Mouse (Mus musculus): ENCODE results near the gene Vps53.

DNA sequence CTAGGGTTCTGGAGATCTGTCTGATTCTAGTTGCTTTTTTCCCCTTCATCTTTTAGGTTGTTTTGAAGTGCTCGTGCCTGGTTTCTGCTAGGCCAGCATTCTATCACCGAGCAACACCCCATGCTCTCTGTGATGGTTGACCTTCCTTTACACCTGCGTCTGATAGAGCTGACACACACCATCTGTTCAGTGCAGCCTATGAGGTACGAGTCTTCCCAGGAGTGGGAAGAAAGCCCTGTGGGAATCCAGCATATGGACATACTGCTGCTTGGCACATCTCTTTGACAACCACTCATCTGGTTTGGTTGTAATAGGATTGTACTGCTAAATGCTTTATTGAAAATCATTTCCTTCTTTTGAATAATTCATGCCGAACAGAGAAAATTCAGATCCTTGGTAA is 9.2 kb downstream of the Vps53 start:
- TF ChIP-seq CTCF (IDR thresholded peaks at IDR 0.05; ENCODE audit: low read depth, low read length), result no peak
- no peak for TF ChIP-seq POLR2A (IDR thresholded peaks at IDR 0.05; ENCODE audit: extremely low read depth, insufficient read depth, low read length)
